Mouse (Mus musculus) hindbrain, postnatal 0 days (tissue): ENCODE measurements around the gene Erbb2. TPM values are rescaled to one million over a fixed set of nuclear protein-coding genes. Genes with fewer than 3 reads are reported as not detected.

Experiments
- ATAC-seq: fragments of 200-750 bp; cut with Nextera tagmentation; 2 replicates; pipeline ENCODE4 v1.8.0; 2017; ENCODE audit warnings: mild to moderate bottlenecking, moderate TSS enrichment, moderate library complexity
- DNase-seq: peaks from one replicate; pipeline ENCODE4 v3.0.0-alpha.2; 2015; ENCODE audit warnings: low spot score
- H3K27ac ChIP-seq: fragments of 300-500 bp; sonication (generic); 2 replicates; pipeline ENCODE4 v1.5.1; 2014; ENCODE audit warnings: mild to moderate bottlenecking
- H3K27me3 ChIP-seq: fragments of 300-500 bp; sonication (generic); 2 replicates; pipeline ENCODE4 v1.6.1; 2014; ENCODE audit warnings: low read length, mixed read lengths; ENCODE audit not compliant: insufficient read depth
- H3K36me3 ChIP-seq: fragments of 300-500 bp; sonication (generic); 2 replicates; pipeline ENCODE4 v1.6.1; 2014; ENCODE audit warnings: low read length, mixed read lengths; ENCODE audit not compliant: insufficient read depth
- H3K4me1 ChIP-seq: fragments of 300-500 bp; sonication (generic); 2 replicates; pipeline ENCODE4 v1.6.1; 2014; ENCODE audit warnings: antibody characterized with exemption, low read length, mixed read lengths; ENCODE audit not compliant: insufficient read depth
- H3K4me2 ChIP-seq: fragments of 300-500 bp; sonication (generic); 2 replicates; pipeline ENCODE4 v1.6.1; 2014; ENCODE audit warnings: low read depth, mild to moderate bottlenecking, low read length, moderate library complexity, mixed read lengths
- H3K4me3 ChIP-seq: fragments of 300-500 bp; sonication (generic); 2 replicates; pipeline ENCODE4 v1.5.1; 2014; ENCODE audit warnings: low read length
- H3K9ac ChIP-seq: fragments of 300-500 bp; sonication (generic); replicated peaks from 2 replicates; pipeline ENCODE4 v1.6.1; 2014; ENCODE audit warnings: mild to moderate bottlenecking, low read length, moderate library complexity, mixed read lengths
- H3K9me3 ChIP-seq: fragments of 300-500 bp; sonication (generic); 2 replicates; pipeline ENCODE4 v1.6.1; 2016; ENCODE audit warnings: low read length, mixed read lengths
- CTCF ChIP-seq: IDR thresholded peaks from 2 replicates; pipeline ENCODE4 v1.5.1; 2016; ENCODE audit warnings: antibody characterized with exemption, control low read depth, low read depth
- WGBS: fragments of 180-500 bp; shearing (Covaris S2); extraction: QIAGEN DNeasy Blood & Tissue Kit; methylation state at CpG from one replicate; pipeline ENCODE4 v1.1.7; 2014; 5-methylcytosine and 5-hydroxymethylcytosine counted together
- polyA plus RNA-seq: library from polyadenylated mRNA; unstranded; fragments of >200 nt; fragmentation: Nextera tagmentation; extraction: Ambion mirVana; gene quantifications from 2 replicates; pipeline ENCODE4 v1.2.1, GENCODE M21; 2015
- total RNA-seq: library from RNA; depleted of rRNA; stranded (reverse); fragments of >200 nt; gene quantifications from 2 replicates; pipeline ENCODE4 v1.2.3, GENCODE M21; 2014

Gene Erbb2
- total and polyA plus RNA-seq, 2 experiments from 2014 or later, result 5.1 to 11.7 TPM

GRCm38 (mm10) chr11:98400161-98400726, 12.0 kb upstream of the Erbb2 start, which contains the start of gene Pgap3:
Pgap3 (minus strand) TSS chr11:98400490.
- peak within 1 kb of the TSS; percentile 54 for H3K4me3 ChIP-seq
- peaks cover 10% of the 10 kb centered on the region for H3K4me1 ChIP-seq
- peak within 1 kb of the TSS; percentile 70 for H3K9ac ChIP-seq
- peak within 1 kb of the TSS; percentile 83 for H3K4me2 ChIP-seq
- ATAC-seq (peak; percentile 96), DNase-seq (peak; percentile 95)
- H3K36me3 ChIP-seq, result no peaks in the 10 kb centered on the region
- no peak for TF ChIP-seq CTCF
- H3K9me3 ChIP-seq, result no peaks in the 10 kb centered on the region
- no peaks in the 10 kb centered on the region; the same call in 1 of the 2 replicates for H3K27me3 ChIP-seq
- under 1% methylated on average over 40 of the region's 40 CpGs for WGBS
- peak within 1 kb of the TSS; percentile 95 for H3K27ac ChIP-seq

- no peaks in the 10 kb centered on the region for H3K9me3 ChIP-seq
- ATAC-seq (no peak), DNase-seq (no peak)
- peak overlapping the region; percentile 83 for H3K4me2 ChIP-seq
- TF ChIP-seq CTCF, result no peak
- H3K4me3 ChIP-seq, result peak overlapping the region; percentile 54
- WGBS, result 56% methylated on average over 3 of the region's 3 CpGs
- H3K4me1 ChIP-seq, result peaks cover 10% of the 10 kb centered on the region
- peak overlapping the region; percentile 95 for H3K27ac ChIP-seq
- H3K27me3 ChIP-seq, result no peaks in the 10 kb centered on the region; the same call in 1 of the 2 replicates
- peak overlapping the region; percentile 70 for H3K9ac ChIP-seq
- H3K36me3 ChIP-seq, result no peaks in the 10 kb centered on the region
These were observed 11.5 kb upstream of the Erbb2 start for GRCm38 (mm10) chr11:98400816-98401215.

- Histone ChIP-seq H3K27ac (no peak overlapping the region), H3K4me1 (no peaks in the 10 kb centered on the region), H3K4me2 (no peak overlapping the region), H3K36me3 (no peaks in the 10 kb centered on the region), H3K9ac (no peak overlapping the region), H3K27me3 (no peaks in the 10 kb centered on the region; the same call in 1 of the 2 replicates), H3K9me3 (no peaks in the 10 kb centered on the region), H3K4me3 (no peak overlapping the region)
- 72% methylated on average over 6 of the region's 6 CpGs for WGBS
- no peak for DNase-seq
- no peak for TF ChIP-seq CTCF
- ATAC-seq, result no peak
These were observed 5.6 kb upstream of the Erbb2 start for GRCm38 (mm10) chr11:98406621-98407020.

- H3K4me2 ChIP-seq, result 0 out of 2 replicates have a peak overlapping the region, but pooled peaks have one; percentile 13
- peak overlapping the region; percentile 36; the same call in 1 of the 2 replicates for H3K27ac ChIP-seq
- no peak for TF ChIP-seq CTCF
- no peak for ATAC-seq
- no peaks in the 10 kb centered on the region for H3K36me3 ChIP-seq
- no peaks in the 10 kb centered on the region for H3K9me3 ChIP-seq
- no peaks in the 10 kb centered on the region for H3K4me1 ChIP-seq
- WGBS, result 38% methylated on average over 8 of the region's 8 CpGs
- no peak overlapping the region for H3K4me3 ChIP-seq
- peaks cover 5% of the 10 kb centered on the region for H3K27me3 ChIP-seq
- H3K9ac ChIP-seq, result no peak overlapping the region
- DNase-seq, result no peak
These were observed 3.4 kb upstream of the Erbb2 start for GRCm38 (mm10) chr11:98408872-98409271.

- H3K27ac ChIP-seq, result peak overlapping the region; percentile 36; the same call in 1 of the 2 replicates
- H3K27me3 ChIP-seq, result peaks cover 5% of the 10 kb centered on the region
- TF ChIP-seq CTCF, result no peak
- no peaks in the 10 kb centered on the region for H3K9me3 ChIP-seq
- no peaks in the 10 kb centered on the region for H3K36me3 ChIP-seq
- 7% methylated on average over 8 of the region's 10 CpGs for WGBS
- ATAC-seq (peak; percentile 55; the same call in 1 of the 2 replicates), DNase-seq (peak; percentile 46)
- no peaks in the 10 kb centered on the region for H3K4me1 ChIP-seq
- no peak overlapping the region for H3K9ac ChIP-seq
- 0 out of 2 replicates have a peak overlapping the region, but pooled peaks have one; percentile 13 for H3K4me2 ChIP-seq
- no peak overlapping the region for H3K4me3 ChIP-seq
These were observed 2.9 kb upstream of the Erbb2 start for GRCm38 (mm10) chr11:98409341-98409822.

- peaks cover 5% of the 10 kb centered on the region for H3K27me3 ChIP-seq
- H3K27ac ChIP-seq, result peak overlapping the region; percentile 82
These were observed 579 bp downstream of the Erbb2 start for GRCm38 (mm10) chr11:98412797-98413301.

More at GRCm38 (mm10) chr11:98412797-98413301, 579 bp downstream of the Erbb2 start:
- Histone ChIP-seq H3K4me3 (peak overlapping the region; percentile 63), H3K9me3 (no peaks in the 10 kb centered on the region), H3K36me3 (no peaks in the 10 kb centered on the region), H3K4me2 (peak overlapping the region; percentile 93), H3K4me1 (no peaks in the 10 kb centered on the region), H3K9ac (peak overlapping the region; percentile 67)
- WGBS, result under 1% methylated on average over 36 of the region's 40 CpGs
- peak; percentile 72 for ATAC-seq
- DNase-seq, result peak; percentile 65
- no peak for TF ChIP-seq CTCF
